Mouse (Mus musculus): ENCODE data around the gene Negr1. TPM values are rescaled to one million over a fixed set of nuclear protein-coding genes. Genes with fewer than 3 reads are reported as not detected.

Negr1 gene
- polyA plus RNA-seq, 1 experiment from 2014 or later = 5.3 TPM

GRCm38 (mm10) chr3:157208966-157209365, 647.4 kb downstream of the Negr1 start:
- no peak overlapping the region for H3K4me3 ChIP-seq (ENCODE audit: low read depth, low read length)
- WGBS = 30% methylated on average over 1 of the region's 1 CpGs
- no peaks in the 10 kb centered on the region for H3K9me3 ChIP-seq (ENCODE audit: control insufficient read depth, low read length)
- H3K4me2 ChIP-seq (ENCODE audit: low read depth, low read length, severe bottlenecking) = no peak overlapping the region
- H3K27me3 ChIP-seq (ENCODE audit: control insufficient read depth, insufficient read depth, low read length) = no peaks in the 10 kb centered on the region
- no peak overlapping the region for H3K9ac ChIP-seq (ENCODE audit: low read length)
- ATAC-seq (replicated peaks; ENCODE audit: low FRiP score) (no peak), DNase-seq (ENCODE audit: low spot score) (no peak)
- no peaks in the 10 kb centered on the region for H3K36me3 ChIP-seq (ENCODE audit: control insufficient read depth, insufficient read depth, low read length)
- H3K27ac ChIP-seq (ENCODE audit: low read depth, low read length) = no peak overlapping the region
- H3K4me1 ChIP-seq (replicated peaks; ENCODE audit: control insufficient read depth, insufficient read depth, low read length) = no peaks in the 10 kb centered on the region

GRCm38 (mm10) chr3:157209386-157209785, 647.8 kb downstream of the Negr1 start:
- Histone ChIP-seq H3K36me3 (ENCODE audit: control insufficient read depth, insufficient read depth, low read length) (no peaks in the 10 kb centered on the region), H3K27me3 (ENCODE audit: control insufficient read depth, insufficient read depth, low read length) (no peaks in the 10 kb centered on the region), H3K4me3 (ENCODE audit: low read depth, low read length) (no peak overlapping the region), H3K9ac (ENCODE audit: low read length) (no peak overlapping the region), H3K27ac (ENCODE audit: low read depth, low read length) (no peak overlapping the region), H3K4me2 (ENCODE audit: low read depth, low read length, severe bottlenecking) (no peak overlapping the region), H3K9me3 (ENCODE audit: control insufficient read depth, low read length) (no peaks in the 10 kb centered on the region), H3K4me1 (replicated peaks; ENCODE audit: control insufficient read depth, insufficient read depth, low read length) (no peaks in the 10 kb centered on the region)
- 74% methylated on average over 2 of the region's 2 CpGs for WGBS
- ATAC-seq (replicated peaks; ENCODE audit: low FRiP score) (no peak), DNase-seq (ENCODE audit: low spot score) (no peak)

- no peak for DNase-seq (ENCODE audit: low spot score)
- H3K9me3 ChIP-seq (ENCODE audit: control insufficient read depth, low read length) = no peaks in the 10 kb centered on the region
- no peaks in the 10 kb centered on the region for H3K27me3 ChIP-seq (ENCODE audit: control insufficient read depth, insufficient read depth, low read length)
- H3K4me3 ChIP-seq (ENCODE audit: low read depth, low read length) = no peak overlapping the region
- no peaks in the 10 kb centered on the region for H3K36me3 ChIP-seq (ENCODE audit: control insufficient read depth, insufficient read depth, low read length)
- H3K27ac ChIP-seq (ENCODE audit: low read depth, low read length) = no peak overlapping the region
- no peak overlapping the region for H3K4me2 ChIP-seq (ENCODE audit: low read depth, low read length, severe bottlenecking)
- no peak overlapping the region for H3K9ac ChIP-seq (ENCODE audit: low read length)
- WGBS = 50% methylated on average over 5 of the region's 5 CpGs
- H3K4me1 ChIP-seq (replicated peaks; ENCODE audit: control insufficient read depth, insufficient read depth, low read length) = 0 out of 2 replicates have a peak, but pooled peaks cover 3% of the 10 kb centered on the region
- peak; percentile 66; the same call in 1 of the 2 replicates for ATAC-seq (replicated peaks; ENCODE audit: low FRiP score)
Observed at GRCm38 (mm10) chr3:157215937-157216719, 654.5 kb downstream of the Negr1 start.

GRCm38 (mm10) chr3:157217794-157218193, 656.2 kb downstream of the Negr1 start:
- no peak for DNase-seq (ENCODE audit: low spot score)
- H3K27ac ChIP-seq (ENCODE audit: low read depth, low read length) = no peak overlapping the region
- no peaks in the 10 kb centered on the region for H3K27me3 ChIP-seq (ENCODE audit: control insufficient read depth, insufficient read depth, low read length)
- ATAC-seq (replicated peaks; ENCODE audit: low FRiP score) = peak; percentile 24
- H3K4me3 ChIP-seq (ENCODE audit: low read depth, low read length) = no peak overlapping the region
- H3K4me2 ChIP-seq (ENCODE audit: low read depth, low read length, severe bottlenecking) = no peak overlapping the region
- WGBS = 36% methylated on average over 2 of the region's 2 CpGs
- H3K9me3 ChIP-seq (ENCODE audit: control insufficient read depth, low read length) = no peaks in the 10 kb centered on the region
- no peaks in the 10 kb centered on the region for H3K36me3 ChIP-seq (ENCODE audit: control insufficient read depth, insufficient read depth, low read length)
- no peak overlapping the region for H3K9ac ChIP-seq (ENCODE audit: low read length)
- 0 out of 2 replicates have a peak, but pooled peaks cover 3% of the 10 kb centered on the region for H3K4me1 ChIP-seq (replicated peaks; ENCODE audit: control insufficient read depth, insufficient read depth, low read length)

GRCm38 (mm10) chr3:157224920-157225319, 663.3 kb downstream of the Negr1 start:
- H3K4me1 ChIP-seq (replicated peaks; ENCODE audit: control insufficient read depth, insufficient read depth, low read length) = no peaks in the 10 kb centered on the region
- DNase-seq (ENCODE audit: low spot score) (no peak), ATAC-seq (replicated peaks; ENCODE audit: low FRiP score) (no peak)
- H3K4me3 ChIP-seq (ENCODE audit: low read depth, low read length) = no peak overlapping the region
- 53% methylated on average over 4 of the region's 4 CpGs for WGBS
- no peaks in the 10 kb centered on the region for H3K27me3 ChIP-seq (ENCODE audit: control insufficient read depth, insufficient read depth, low read length)
- H3K4me2 ChIP-seq (ENCODE audit: low read depth, low read length, severe bottlenecking) = no peak overlapping the region
- H3K9ac ChIP-seq (ENCODE audit: low read length) = no peak overlapping the region
- no peaks in the 10 kb centered on the region for H3K36me3 ChIP-seq (ENCODE audit: control insufficient read depth, insufficient read depth, low read length)
- H3K27ac ChIP-seq (ENCODE audit: low read depth, low read length) = no peak overlapping the region
- no peaks in the 10 kb centered on the region for H3K9me3 ChIP-seq (ENCODE audit: control insufficient read depth, low read length)

- H3K9ac ChIP-seq (ENCODE audit: low read length) = no peak overlapping the region
- H3K9me3 ChIP-seq (ENCODE audit: control insufficient read depth, low read length) = no peaks in the 10 kb centered on the region
- no peaks in the 10 kb centered on the region for H3K36me3 ChIP-seq (ENCODE audit: control insufficient read depth, insufficient read depth, low read length)
- ATAC-seq (replicated peaks; ENCODE audit: low FRiP score) (peak; percentile 71), DNase-seq (ENCODE audit: low spot score) (no peak)
- H3K4me1 ChIP-seq (replicated peaks; ENCODE audit: control insufficient read depth, insufficient read depth, low read length) = no peaks in the 10 kb centered on the region
- no peak overlapping the region for H3K4me3 ChIP-seq (ENCODE audit: low read depth, low read length)
- H3K4me2 ChIP-seq (ENCODE audit: low read depth, low read length, severe bottlenecking) = no peak overlapping the region
- WGBS = 35% methylated on average over 5 of the region's 5 CpGs
- no peak overlapping the region for H3K27ac ChIP-seq (ENCODE audit: low read depth, low read length)
- no peaks in the 10 kb centered on the region for H3K27me3 ChIP-seq (ENCODE audit: control insufficient read depth, insufficient read depth, low read length)
Observed at GRCm38 (mm10) chr3:157232723-157233122, 671.1 kb downstream of the Negr1 start.

GRCm38 (mm10) chr3:157240240-157240639, 678.6 kb downstream of the Negr1 start:
- ATAC-seq (replicated peaks; ENCODE audit: low FRiP score) = no peak
- no peaks in the 10 kb centered on the region for H3K27me3 ChIP-seq (ENCODE audit: control insufficient read depth, insufficient read depth, low read length)
- DNase-seq (ENCODE audit: low spot score) = no peak
- no peak overlapping the region for H3K4me3 ChIP-seq (ENCODE audit: low read depth, low read length)
- H3K4me2 ChIP-seq (ENCODE audit: low read depth, low read length, severe bottlenecking) = no peak overlapping the region
- no peak overlapping the region for H3K27ac ChIP-seq (ENCODE audit: low read depth, low read length)
- H3K4me1 ChIP-seq (replicated peaks; ENCODE audit: control insufficient read depth, insufficient read depth, low read length) = no peaks in the 10 kb centered on the region
- 88% methylated on average over 1 of the region's 1 CpGs for WGBS
- H3K36me3 ChIP-seq (ENCODE audit: control insufficient read depth, insufficient read depth, low read length) = no peaks in the 10 kb centered on the region
- H3K9ac ChIP-seq (ENCODE audit: low read length) = no peak overlapping the region
- H3K9me3 ChIP-seq (ENCODE audit: control insufficient read depth, low read length) = no peaks in the 10 kb centered on the region

- no peaks in the 10 kb centered on the region for H3K36me3 ChIP-seq (ENCODE audit: control insufficient read depth, insufficient read depth, low read length)
- H3K4me3 ChIP-seq (ENCODE audit: low read depth, low read length) = no peak overlapping the region
- DNase-seq (ENCODE audit: low spot score) = no peak
- H3K27ac ChIP-seq (ENCODE audit: low read depth, low read length) = no peak overlapping the region
- no peak for ATAC-seq (replicated peaks; ENCODE audit: low FRiP score)
- H3K9ac ChIP-seq (ENCODE audit: low read length) = no peak overlapping the region
- H3K4me2 ChIP-seq (ENCODE audit: low read depth, low read length, severe bottlenecking) = no peak overlapping the region
- H3K4me1 ChIP-seq (replicated peaks; ENCODE audit: control insufficient read depth, insufficient read depth, low read length) = peaks cover 3% of the 10 kb centered on the region; the same call in 1 of the 2 replicates
- H3K9me3 ChIP-seq (ENCODE audit: control insufficient read depth, low read length) = no peaks in the 10 kb centered on the region
- H3K27me3 ChIP-seq (ENCODE audit: control insufficient read depth, insufficient read depth, low read length) = no peaks in the 10 kb centered on the region
- 28% methylated on average over 1 of the region's 1 CpGs for WGBS
Observed at GRCm38 (mm10) chr3:157255446-157255845, 693.9 kb downstream of the Negr1 start.

- no peak overlapping the region for H3K4me2 ChIP-seq (ENCODE audit: low read depth, low read length, severe bottlenecking)
- no peak overlapping the region for H3K9ac ChIP-seq (ENCODE audit: low read length)
- peak; percentile 73 for ATAC-seq (replicated peaks; ENCODE audit: low FRiP score)
- no peak overlapping the region for H3K4me3 ChIP-seq (ENCODE audit: low read depth, low read length)
- H3K36me3 ChIP-seq (ENCODE audit: control insufficient read depth, insufficient read depth, low read length) = no peaks in the 10 kb centered on the region
- H3K9me3 ChIP-seq (ENCODE audit: control insufficient read depth, low read length) = no peaks in the 10 kb centered on the region
- peaks cover 3% of the 10 kb centered on the region; the same call in 1 of the 2 replicates for H3K4me1 ChIP-seq (replicated peaks; ENCODE audit: control insufficient read depth, insufficient read depth, low read length)
- H3K27ac ChIP-seq (ENCODE audit: low read depth, low read length) = no peak overlapping the region
- DNase-seq (ENCODE audit: low spot score) = no peak
- 40% methylated on average over 3 of the region's 3 CpGs for WGBS
- no peaks in the 10 kb centered on the region for H3K27me3 ChIP-seq (ENCODE audit: control insufficient read depth, insufficient read depth, low read length)
Observed at GRCm38 (mm10) chr3:157255863-157256262, 694.3 kb downstream of the Negr1 start.
